Mouse (Mus musculus): ENCODE data around the gene Hnrnpm. TPM values are rescaled to one million over a fixed set of nuclear protein-coding genes. Genes with fewer than 3 reads are reported as not detected.

Gene Hnrnpm
- polyA plus RNA-seq, 1 experiment = 87.3 TPM

GRCm38 (mm10) chr17:33600831-33601230 lies 85.8 kb downstream of the Hnrnpm start:
- H3K27me3 ChIP-seq (ENCODE audit: control insufficient read depth, insufficient read depth, low read length) = no peaks in the 10 kb centered on the region
- 85% methylated on average over 3 of the region's 3 CpGs for WGBS
- H3K36me3 ChIP-seq (ENCODE audit: control insufficient read depth, insufficient read depth, low read length) = no peaks in the 10 kb centered on the region; the same call in 1 of the 2 replicates

GRCm38 (mm10) chr17:33599836-33600475 lies 86.7 kb downstream of the Hnrnpm start:
- TF ChIP-seq POLR2A (IDR thresholded peaks at IDR 0.05; ENCODE audit: low read depth, low read length) (no peak), CTCF (IDR thresholded peaks at IDR 0.05; ENCODE audit: extremely low read depth, insufficient read depth, insufficient read length, insufficient replicate concordance) (no peak)
- no peak for DNase-seq (ENCODE audit: low read depth in 1 of 2, low spot score in 2 of 2)
- H3K4me3 ChIP-seq (ENCODE audit: extremely low read depth, insufficient read depth, insufficient read length) = no peak overlapping the region
- no peaks in the 10 kb centered on the region for H3K4me1 ChIP-seq (ENCODE audit: control insufficient read depth, insufficient read depth, insufficient read length)
- H3K36me3 ChIP-seq (ENCODE audit: control insufficient read depth, insufficient read depth, low read length) = no peaks in the 10 kb centered on the region; the same call in 1 of the 2 replicates
- no peak overlapping the region for H3K27ac ChIP-seq (ENCODE audit: insufficient read depth, low read length)
- H3K27me3 ChIP-seq (ENCODE audit: control insufficient read depth, insufficient read depth, low read length) = no peaks in the 10 kb centered on the region
- WGBS = 94% methylated on average over 8 of the region's 8 CpGs

More at GRCm38 (mm10) chr17:33600831-33601230, 85.8 kb downstream of the Hnrnpm start:
- TF ChIP-seq POLR2A (IDR thresholded peaks at IDR 0.05; ENCODE audit: low read depth, low read length) (no peak), CTCF (IDR thresholded peaks at IDR 0.05; ENCODE audit: extremely low read depth, insufficient read depth, insufficient read length, insufficient replicate concordance) (no peak)
- Histone ChIP-seq H3K4me3 (ENCODE audit: extremely low read depth, insufficient read depth, insufficient read length) (no peak overlapping the region), H3K4me1 (ENCODE audit: control insufficient read depth, insufficient read depth, insufficient read length) (no peaks in the 10 kb centered on the region), H3K27ac (ENCODE audit: insufficient read depth, low read length) (no peak overlapping the region)
- no peak for DNase-seq (ENCODE audit: low read depth in 1 of 2, low spot score in 2 of 2)

DNA sequence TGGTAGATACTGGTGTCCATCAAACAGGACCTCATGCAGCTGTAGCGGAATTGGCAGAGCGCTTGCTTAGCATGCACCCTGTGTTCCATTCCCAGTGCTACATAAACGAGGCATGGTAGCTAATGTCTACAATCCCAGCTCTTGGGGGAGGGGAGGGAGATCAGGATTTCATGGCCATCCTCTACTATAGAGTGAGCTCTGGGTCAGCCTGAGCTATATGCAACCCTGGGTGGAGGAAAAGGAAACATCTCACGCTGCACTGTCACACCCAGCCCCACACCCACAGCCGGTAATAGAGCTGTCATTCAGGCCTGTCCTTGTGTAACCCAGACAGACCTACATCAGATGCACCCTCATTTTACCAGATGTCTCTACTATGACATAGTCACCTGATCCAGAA lies 88.2 kb downstream of the Hnrnpm start:
- Histone ChIP-seq H3K27me3 (ENCODE audit: control insufficient read depth, insufficient read depth, low read length) (no peaks in the 10 kb centered on the region), H3K4me1 (ENCODE audit: control insufficient read depth, insufficient read depth, insufficient read length) (no peaks in the 10 kb centered on the region), H3K27ac (ENCODE audit: insufficient read depth, low read length) (no peak overlapping the region), H3K36me3 (ENCODE audit: control insufficient read depth, insufficient read depth, low read length) (no peaks in the 10 kb centered on the region; the same call in 1 of the 2 replicates), H3K4me3 (ENCODE audit: extremely low read depth, insufficient read depth, insufficient read length) (no peak overlapping the region)
- DNase-seq (ENCODE audit: low read depth in 1 of 2, low spot score in 2 of 2) = no peak
- WGBS = 93% methylated on average over 5 of the region's 5 CpGs
- TF ChIP-seq CTCF (IDR thresholded peaks at IDR 0.05; ENCODE audit: extremely low read depth, insufficient read depth, insufficient read length, insufficient replicate concordance) = no peak
- TF ChIP-seq POLR2A (IDR thresholded peaks at IDR 0.05; ENCODE audit: low read depth, low read length) = no peak

GRCm38 (mm10) chr17:33597271-33597670 lies 89.4 kb downstream of the Hnrnpm start:
- H3K27ac ChIP-seq (ENCODE audit: insufficient read depth, low read length) = no peak overlapping the region
- no peak for DNase-seq (ENCODE audit: low read depth in 1 of 2, low spot score in 2 of 2)
- H3K4me1 ChIP-seq (ENCODE audit: control insufficient read depth, insufficient read depth, insufficient read length) = no peaks in the 10 kb centered on the region
- H3K27me3 ChIP-seq (ENCODE audit: control insufficient read depth, insufficient read depth, low read length) = no peaks in the 10 kb centered on the region
- TF ChIP-seq POLR2A (IDR thresholded peaks at IDR 0.05; ENCODE audit: low read depth, low read length) (no peak), CTCF (IDR thresholded peaks at IDR 0.05; ENCODE audit: extremely low read depth, insufficient read depth, insufficient read length, insufficient replicate concordance) (no peak)
- no peak overlapping the region for H3K4me3 ChIP-seq (ENCODE audit: extremely low read depth, insufficient read depth, insufficient read length)
- peaks cover 2% of the 10 kb centered on the region for H3K36me3 ChIP-seq (ENCODE audit: control insufficient read depth, insufficient read depth, low read length)

Other genes starting within 250 kb of the Hnrnpm start
- 97.2 and 110 TPM in 2 replicates for gene Adamts10, start 162.7 kb downstream of the Hnrnpm start, polyA plus RNA-seq (2012; rRNA removed)
- gene Myo1f, start 131.2 kb downstream of the Hnrnpm start, polyA plus RNA-seq (2012; rRNA removed) = 24.4 and 28.6 TPM in 2 replicates
- gene Zfp414, start 57.8 kb downstream of the Hnrnpm start, polyA plus RNA-seq (2012; rRNA removed) = 69.8 and 83.5 TPM in 2 replicates
- gene Pram1, start 48.8 kb downstream of the Hnrnpm start, polyA plus RNA-seq (2012; rRNA removed) = 3.1 and 4.5 TPM in 2 replicates
- 194 and 290 TPM in 2 replicates for gene March2, start 31.8 kb upstream of the Hnrnpm start, polyA plus RNA-seq (2012; rRNA removed)
- gene Rab11b, start 73.7 kb upstream of the Hnrnpm start, polyA plus RNA-seq (2012; rRNA removed) = 225 and 270 TPM in 2 replicates
- 15.6 and 21.5 TPM in 2 replicates for gene Angptl4, start 95.0 kb upstream of the Hnrnpm start, polyA plus RNA-seq (2012; rRNA removed)
- 56.8 and 74.6 TPM in 2 replicates for gene Kank3, start 123.7 kb upstream of the Hnrnpm start, polyA plus RNA-seq (2012; rRNA removed)
- gene Rps28, start 137.7 kb upstream of the Hnrnpm start, polyA plus RNA-seq (2012; rRNA removed) = 746 and 860 TPM in 2 replicates
- 158 and 201 TPM in 2 replicates for gene Ndufa7, start 137.7 kb upstream of the Hnrnpm start, polyA plus RNA-seq (2012; rRNA removed)
- 11.6 and 19.2 TPM in 2 replicates for gene Cd320, start 156.2 kb upstream of the Hnrnpm start, polyA plus RNA-seq (2012; rRNA removed)
- gene Gm7029, start 187.0 kb upstream of the Hnrnpm start, polyA plus RNA-seq (2012; rRNA removed) = 3.2 and 9.3 TPM in 2 replicates
- gene Kifc1, start 203.8 kb upstream of the Hnrnpm start, polyA plus RNA-seq (2012; rRNA removed) = 11.5 and 15.3 TPM in 2 replicates
- gene Platr17, start 218.3 kb upstream of the Hnrnpm start, polyA plus RNA-seq (2012; rRNA removed) = 0.47 and 0.68 TPM in 2 replicates
- gene Daxx, start 222.6 kb upstream of the Hnrnpm start, polyA plus RNA-seq (2012; rRNA removed) = 56.8 and 65.6 TPM in 2 replicates
- gene Tapbp, start 229.0 kb upstream of the Hnrnpm start, polyA plus RNA-seq (2012; rRNA removed) = 188 and 240 TPM in 2 replicates
- gene Zbtb22, start 229.0 kb upstream of the Hnrnpm start, polyA plus RNA-seq (2012; rRNA removed) = 62.9 and 122 TPM in 2 replicates
- gene Rgl2, start 242.7 kb upstream of the Hnrnpm start, polyA plus RNA-seq (2012; rRNA removed) = 234 and 301 TPM in 2 replicates